Mouse (Mus musculus) MEL (cell line): Measurements from ENCODE around the gene Caly. TPM values are rescaled to one million over a fixed set of nuclear protein-coding genes. Genes with fewer than 3 reads are reported as not detected.

Source experiments
- DNase-seq: peaks from one replicate; pipeline ENCODE4 v3.0.0; 2011; ENCODE audit warnings: low read depth, low spot score
- H3K27ac ChIP-seq: 2 replicates; pipeline ENCODE4 v1.5.1; 2012; ENCODE audit warnings: low read depth, mild to moderate bottlenecking, control low read depth, low read length, moderate library complexity; ENCODE audit not compliant: control insufficient read depth
- H3K27me3 ChIP-seq, 2 experiments: fragments of 150-350 bp in 1 of 2; sonication (generic) in 1 of 2; 2 replicates each; pipeline ENCODE4 v1.6.1; 2012; ENCODE audit warnings: low read length in 2 of 2, mild to moderate bottlenecking in 2 of 2, improper control_type of control experiment in 1 of 2, moderate library complexity in 1 of 2; ENCODE audit not compliant: insufficient read depth in 2 of 2, control insufficient read depth in 1 of 2
- H3K36me3 ChIP-seq, 2 experiments: 2 replicates each; pipeline ENCODE4 v1.6.1; 2012 to 2014; ENCODE audit warnings: low read length in 2 of 2, improper control_type of control experiment in 1 of 2, inconsistent platforms in 1 of 2, mild to moderate bottlenecking in 1 of 2; ENCODE audit not compliant: insufficient read depth in 2 of 2, control insufficient read depth in 1 of 2
- H3K4me1 ChIP-seq, 2 experiments: fragments of 150-350 bp in 1 of 2; sonication (generic) in 1 of 2; 2 replicates each; pipeline ENCODE4 v1.6.1; 2012; ENCODE audit warnings: low read length in 2 of 2, improper control_type of control experiment in 1 of 2, mild to moderate bottlenecking in 1 of 2; ENCODE audit not compliant: insufficient read depth in 2 of 2, control insufficient read depth in 1 of 2
- H3K4me3 ChIP-seq, 2 experiments: fragments of 150-350 bp in 1 of 2; sonication (generic) in 1 of 2; 2 replicates each; pipeline ENCODE4 v1.5.1; 2012; ENCODE audit warnings: low read depth in 2 of 2, low read length in 2 of 2, mild to moderate bottlenecking in 2 of 2, moderate library complexity in 2 of 2, control low read depth in 1 of 2, improper control_type of control experiment in 1 of 2; ENCODE audit not compliant: control insufficient read depth in 1 of 2, insufficient read depth in 1 of 2
- H3K79me2 ChIP-seq: 2 replicates; pipeline ENCODE4 v1.6.1; 2012; ENCODE audit warnings: mild to moderate bottlenecking, low read length, moderate library complexity; ENCODE audit not compliant: control insufficient read depth, poor library complexity, insufficient read depth
- H3K9ac ChIP-seq: 2 replicates; pipeline ENCODE4 v1.6.1; 2012; ENCODE audit warnings: low read depth, mild to moderate bottlenecking, control low read depth, low read length, moderate library complexity; ENCODE audit not compliant: control insufficient read depth, poor library complexity, severe bottlenecking
- H3K9me3 ChIP-seq: fragments of 150-350 bp; sonication (generic); replicated peaks from 2 replicates; pipeline ENCODE4 v1.6.1; 2012; ENCODE audit warnings: mild to moderate bottlenecking, low read length, improper control_type of control experiment, moderate library complexity; ENCODE audit not compliant: insufficient read depth
- BHLHE40 ChIP-seq: IDR thresholded peaks from 2 replicates; pipeline ENCODE4 v1.6.1; 2012; ENCODE audit warnings: low read depth, mild to moderate bottlenecking, inconsistent platforms, low read length, improper control_type of control experiment, borderline replicate concordance
- CTCF ChIP-seq, 3 experiments: IDR thresholded peaks in 2 of 3; conservative IDR thresholded peaks in 1 of 3; 2 replicates each; pipeline ENCODE4 v1.5.1; 2011 to 2012; ENCODE audit warnings: low read length in 3 of 3, low read depth in 2 of 3, mild to moderate bottlenecking in 2 of 3, improper control_type of control experiment in 1 of 3, inconsistent platforms in 1 of 3, mixed read lengths in 1 of 3, moderate library complexity in 1 of 3; ENCODE audit not compliant: control insufficient read depth in 1 of 3, insufficient read depth in 1 of 3, poor library complexity in 1 of 3, severe bottlenecking in 1 of 3
- ELF1 ChIP-seq: IDR thresholded peaks from 2 replicates; pipeline ENCODE4 v1.6.1; 2014; ENCODE audit warnings: low read depth, mild to moderate bottlenecking, inconsistent platforms, low read length, improper control_type of control experiment, moderate library complexity
- ETS1 ChIP-seq: IDR thresholded peaks from 2 replicates; pipeline ENCODE4 v1.6.1; 2012; ENCODE audit warnings: low read depth, mild to moderate bottlenecking, inconsistent platforms, low read length, improper control_type of control experiment, moderate library complexity
- GATA1 ChIP-seq: IDR thresholded peaks from 2 replicates; pipeline ENCODE4 v1.6.1; 2011; ENCODE audit warnings: low read depth, low read length, improper control_type of control experiment
- HCFC1 ChIP-seq: IDR thresholded peaks from 2 replicates; pipeline ENCODE4 v1.6.1; 2012; ENCODE audit warnings: low read depth, mild to moderate bottlenecking, inconsistent platforms, low read length, improper control_type of control experiment, moderate library complexity
- MAFK ChIP-seq: IDR thresholded peaks from 2 replicates; pipeline ENCODE4 v1.6.1; 2011; ENCODE audit warnings: low read depth, mild to moderate bottlenecking, low read length, improper control_type of control experiment, borderline replicate concordance
- MAX ChIP-seq: IDR thresholded peaks from 2 replicates; pipeline ENCODE4 v1.6.1; 2011; ENCODE audit warnings: low read length, improper control_type of control experiment
- MAZ ChIP-seq: IDR thresholded peaks from 2 replicates; pipeline ENCODE4 v1.6.1; 2012; ENCODE audit warnings: low read depth, mild to moderate bottlenecking, inconsistent platforms, low read length, improper control_type of control experiment
- MXI1 ChIP-seq: IDR thresholded peaks from 2 replicates; pipeline ENCODE4 v1.6.1; 2011; ENCODE audit warnings: mild to moderate bottlenecking, low read depth, low read length, improper control_type of control experiment
- MYB ChIP-seq: IDR thresholded peaks from 2 replicates; pipeline ENCODE4 v1.6.1; 2011; ENCODE audit warnings: mild to moderate bottlenecking, low read depth, low read length, improper control_type of control experiment
- MYC ChIP-seq: IDR thresholded peaks from 2 replicates; pipeline ENCODE4 v1.6.1; 2011; ENCODE audit warnings: low read depth, mild to moderate bottlenecking, low read length, improper control_type of control experiment, moderate library complexity
- NELFE ChIP-seq: IDR thresholded peaks from 2 replicates; pipeline ENCODE4 v1.6.1; 2011; ENCODE audit warnings: low read depth, low read length, improper control_type of control experiment
- POLR2A ChIP-seq, 2 experiments: IDR thresholded peaks; 2 replicates each; pipeline ENCODE4 v1.6.1; 2011 to 2012; ENCODE audit warnings: low read length in 2 of 2, mild to moderate bottlenecking in 2 of 2, control low read depth in 1 of 2, improper control_type of control experiment in 1 of 2, low read depth in 1 of 2, moderate library complexity in 1 of 2; ENCODE audit not compliant: control insufficient read depth in 1 of 2, insufficient read depth in 1 of 2, poor library complexity in 1 of 2
- POLR2AphosphoS2 ChIP-seq: IDR thresholded peaks from 2 replicates; pipeline ENCODE4 v1.6.1; 2011; ENCODE audit warnings: low read length, improper control_type of control experiment
- RAD21 ChIP-seq: IDR thresholded peaks from 2 replicates; pipeline ENCODE4 v1.6.1; 2011; ENCODE audit warnings: mild to moderate bottlenecking, low read depth, low read length, improper control_type of control experiment
- SIN3A ChIP-seq: IDR thresholded peaks from 2 replicates; pipeline ENCODE4 v1.6.1; 2012; ENCODE audit warnings: low read length, improper control_type of control experiment, inconsistent platforms
- TBP ChIP-seq: IDR thresholded peaks from 2 replicates; pipeline ENCODE4 v1.8.0; 2011; ENCODE audit warnings: low read depth, low read length, improper control_type of control experiment
- TCF12 ChIP-seq: IDR thresholded peaks from 2 replicates; pipeline ENCODE4 v1.6.1; 2014; ENCODE audit warnings: low read depth, mild to moderate bottlenecking, inconsistent platforms, low read length, improper control_type of control experiment, moderate library complexity
- UBTF ChIP-seq: IDR thresholded peaks from 2 replicates; pipeline ENCODE4 v1.6.1; 2012; ENCODE audit warnings: low read depth, mild to moderate bottlenecking, inconsistent platforms, low read length, improper control_type of control experiment, moderate library complexity, borderline replicate concordance; ENCODE audit not compliant: insufficient read depth
- USF1 ChIP-seq: IDR thresholded peaks from 2 replicates; pipeline ENCODE4 v1.6.1; 2014; ENCODE audit warnings: low read depth, mild to moderate bottlenecking, inconsistent platforms, low read length, improper control_type of control experiment, moderate library complexity
- ZKSCAN1 ChIP-seq: IDR thresholded peaks from 2 replicates; pipeline ENCODE4 v1.6.1; 2012; ENCODE audit warnings: low read depth, mild to moderate bottlenecking, inconsistent platforms, low read length, improper control_type of control experiment, moderate library complexity
- ZMIZ1 ChIP-seq: IDR thresholded peaks from 2 replicates; pipeline ENCODE4 v1.6.1; 2012; ENCODE audit warnings: low read depth, mild to moderate bottlenecking, inconsistent platforms, low read length, improper control_type of control experiment, moderate library complexity
- ZNF384 ChIP-seq: IDR thresholded peaks from 2 replicates; pipeline ENCODE4 v1.6.1; 2012; ENCODE audit warnings: low read depth, mild to moderate bottlenecking, inconsistent platforms, low read length, improper control_type of control experiment
- polyA plus RNA-seq, 2 experiments: library from polyadenylated mRNA; stranded (reverse) in 1 of 2; unstranded in 1 of 2; fragments of >175 nt in 1 of 2; fragments of >200 nt in 1 of 2; gene quantifications; 2 replicates each; pipeline versions ENCODE4 v1.2.1 to v1.2.4; 2012; ENCODE audit warnings: low replicate concordance in 2 of 2, low read depth in 1 of 2; ENCODE audit not compliant: insufficient read length in 2 of 2, insufficient read depth in 1 of 2, missing spikeins in 1 of 2
- total RNA-seq: library from RNA; depleted of rRNA; stranded (reverse); fragments of 300-350 nt; gene quantifications from 2 replicates; pipeline ENCODE4 v1.2.3, GENCODE M21; 2012

Caly gene
- total and polyA plus RNA-seq, 3 experiments = 0.11 TPM; not detected in 2

- H3K4me3 ChIP-seq = no peak overlapping the region
- no peak for TF ChIP-seq BHLHE40
- TF ChIP-seq POLR2A (IDR thresholded peaks at IDR 0.05; ENCODE audit: control insufficient read depth in 1 of 2, insufficient read depth in 1 of 2, low read depth in 1 of 2, low read length in 2 of 2, poor library complexity in 1 of 2) = no peak
- TF ChIP-seq MAX = no peak
- TF ChIP-seq MXI1 = no peak
- no peak for TF ChIP-seq ZNF384
- no peak for TF ChIP-seq MAFK
- no peak for TF ChIP-seq GATA1
- TF ChIP-seq CTCF (IDR thresholded peaks at IDR 0.05 in 2 of 3, conservative IDR thresholded peaks at IDR 0.05 in 1 of 3; ENCODE audit: control insufficient read depth in 1 of 3, insufficient read depth in 1 of 3, low read depth in 2 of 3, low read length in 3 of 3, poor library complexity in 1 of 3, severe bottlenecking in 1 of 3) = no peak
- no peak for TF ChIP-seq MYB
- no peak for TF ChIP-seq RAD21
- TF ChIP-seq TCF12 = no peak
- TF ChIP-seq ELF1 = no peak
- TF ChIP-seq ZMIZ1 = no peak
- TF ChIP-seq MAZ = no peak
- no peak for TF ChIP-seq ZKSCAN1
- H3K79me2 ChIP-seq = peaks cover 3% of the 10 kb centered on the region
- no peaks in the 10 kb centered on the region for H3K9me3 ChIP-seq
- no peak overlapping the region for H3K9ac ChIP-seq
- peaks cover 0 to 2% of the 10 kb centered on the region in 2 experiments; a peak in 2 of 4 replicates for H3K36me3 ChIP-seq
- DNase-seq = no peak
- no peak overlapping the region for H3K27ac ChIP-seq
- H3K4me1 ChIP-seq = peaks cover 5% of the 10 kb centered on the region in 2 experiments; a peak in 3 of 4 replicates
- no peaks in the 10 kb centered on the region for H3K27me3 ChIP-seq
Observed at GRCm38 (mm10) chr7:140120484-140120883, 38.1 kb upstream of the Caly start.

DNA sequence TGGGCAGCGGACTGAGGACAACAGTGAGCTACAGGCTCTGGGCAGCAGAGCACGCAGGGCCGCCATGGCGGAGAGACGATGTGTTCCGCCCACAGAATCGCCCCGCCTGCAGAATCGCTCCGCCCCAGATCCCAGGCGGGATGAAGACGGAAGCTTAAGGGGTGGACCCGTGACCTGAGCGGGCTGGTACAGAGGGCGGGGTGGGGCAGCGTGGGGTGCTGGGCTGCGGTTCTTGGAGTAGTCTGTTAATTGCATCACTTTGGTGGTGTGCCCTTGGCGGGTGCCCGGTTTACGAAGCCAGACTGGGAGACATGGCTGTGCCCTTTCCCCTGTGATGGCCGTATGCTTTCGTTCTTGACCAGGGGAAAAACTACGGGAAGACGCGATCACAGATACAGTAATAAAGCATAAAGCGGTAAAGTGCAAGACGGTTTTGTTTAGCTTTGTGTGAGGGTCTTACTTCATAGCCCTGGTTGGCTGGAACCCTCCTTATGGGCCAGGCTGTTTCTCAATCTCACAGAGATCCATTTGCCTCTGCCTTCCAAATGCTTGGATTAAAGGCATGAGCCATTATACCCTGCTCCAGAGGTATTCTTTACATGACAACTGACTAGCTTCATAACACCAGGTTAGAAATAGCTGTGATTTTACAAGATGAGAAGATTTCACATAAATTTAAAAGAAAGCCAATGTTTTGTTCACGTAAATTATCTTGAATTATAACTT, 34.1 kb upstream of the Caly start, which contains the start of gene Echs1:
Gene Echs1, minus strand, starts transcription at position 148 of the 726 bp plus-strand sequence.
- peaks cover 3% of the 10 kb centered on the region for H3K79me2 ChIP-seq
- H3K36me3 ChIP-seq = peaks cover 0 to 2% of the 10 kb centered on the region in 2 experiments; a peak in 2 of 4 replicates
- H3K9ac ChIP-seq = peak within 1 kb of the TSS; percentile 81
- peak within 1 kb of the TSS; percentile 65 for H3K27ac ChIP-seq
- DNase-seq = peak; percentile 93
- TF ChIP-seq USF1 (peak; percentile 81), UBTF (no peak), ETS1 (0 out of 2 replicates have a peak, but pooled peaks have one; percentile 41), POLR2AphosphoS2 (peak; percentile 37; the same call in 1 of the 2 replicates), POLR2A (IDR thresholded peaks at IDR 0.05; ENCODE audit: control insufficient read depth in 1 of 2, insufficient read depth in 1 of 2, low read depth in 1 of 2, low read length in 2 of 2, poor library complexity in 1 of 2) (peak; percentile 52 to 84; a peak in 3 of 4 replicates), MXI1 (peak; percentile 73), ELF1 (peak; percentile 42; the same call in 1 of the 2 replicates), MAX (no peak; the same call in 1 of the 2 replicates), BHLHE40 (no peak; the same call in 1 of the 2 replicates), NELFE (peak; percentile 79), MYC (no peak; the same call in 1 of the 2 replicates), HCFC1 (peak; percentile 61; the same call in 1 of the 2 replicates), TBP (no peak), ZMIZ1 (0 out of 2 replicates have a peak, but pooled peaks have one; percentile 6), SIN3A (0 out of 2 replicates have a peak, but pooled peaks have one; percentile 66)
- TF ChIP-seq, all 39 proteins: peak for 10
- Histone ChIP-seq H3K4me3 (peak within 1 kb of the TSS; percentile 73 to 79), H3K9me3 (no peaks in the 10 kb centered on the region), H3K4me1 (peaks cover 5% of the 10 kb centered on the region in 2 experiments; a peak in 3 of 4 replicates), H3K27me3 (no peaks in the 10 kb centered on the region)
